Comparison of ENCODE assay signal across 26 mouse cellular contexts in the genomic region with DNA sequence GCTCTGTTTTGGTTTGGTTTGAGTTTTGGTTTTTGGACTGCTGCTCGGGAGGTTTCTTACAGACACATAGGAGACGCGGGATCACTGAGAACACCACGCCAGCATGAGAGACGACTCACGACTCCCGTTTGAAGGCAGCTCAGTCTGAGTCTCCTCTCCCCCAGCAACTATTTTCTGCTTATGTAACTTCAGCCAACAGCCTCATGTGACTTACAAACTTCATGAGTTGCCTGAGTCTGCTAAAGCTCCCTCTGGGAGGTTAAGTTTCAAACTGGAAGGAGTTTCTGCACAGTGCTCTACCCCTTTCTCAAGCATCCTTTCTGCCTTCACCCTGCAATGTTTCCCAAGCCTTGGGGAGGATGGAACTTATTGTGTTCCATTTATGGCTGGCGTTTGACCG. TPM values are rescaled to one million over a fixed set of nuclear protein-coding genes. Genes with fewer than 3 reads are reported as not detected.
DNase-seq lines count a peak whose midpoint lies in the region; ATAC-seq and TF ChIP-seq lines count a peak whose summit lies in the region.
"Had no signal": no experiment of that assay in that cellular context is flagged by ENCODE, and none has a peak within 500 bp of the region (broad histone marks: within the 10 kb centered on the region; RNA-seq: fewer than 3 reads in every experiment).

No protein-coding gene starts in this region.

- H3K27me3 ChIP-seq in forebrain, embryonic 11.5 days (ENCODE audit: control insufficient read depth, insufficient read depth, low read length) = no peaks in the 10 kb centered on the region
- no peaks in the 10 kb centered on the region for H3K27me3 ChIP-seq in forebrain, postnatal 0 days (ENCODE audit: insufficient read depth, low read length)
- H3K27me3 ChIP-seq: CH12.LX; embryonic facial prominence, embryonic 13.5 days; forebrain, embryonic 15.5 days; heart, embryonic 13.5 days had no signal

- ATAC-seq in forebrain, embryonic 11.5 days (replicated peaks; ENCODE audit: low FRiP score) = no peak
- ATAC-seq in forebrain, postnatal 0 days = no peak
- ATAC-seq: forebrain, embryonic 15.5 days; intestine, embryonic 16.5 days had no signal

- TF ChIP-seq CTCF in forebrain, postnatal 0 days (IDR thresholded peaks at IDR 0.05; ENCODE audit: low read depth) = no peak

- no peak overlapping the region for H3K4me2 ChIP-seq in forebrain, embryonic 11.5 days (ENCODE audit: low read depth, low read length, severe bottlenecking)
- no peak overlapping the region for H3K4me2 ChIP-seq in forebrain, postnatal 0 days (ENCODE audit: low read depth)
- H3K4me2 ChIP-seq: embryonic facial prominence, embryonic 13.5 days; forebrain, embryonic 15.5 days; heart, embryonic 13.5 days; hindbrain, embryonic 14.5 days; kidney, embryonic 15.5 days had no signal

- no peak overlapping the region for H3K4me3 ChIP-seq in forebrain, embryonic 11.5 days (ENCODE audit: low read depth, low read length)
- H3K4me3 ChIP-seq in forebrain, postnatal 0 days (ENCODE audit: low read depth, low read length) = no peak overlapping the region
- H3K4me3 ChIP-seq: embryonic facial prominence, embryonic 13.5 days; forebrain, embryonic 10.5 days; forebrain, embryonic 15.5 days; heart, embryonic 13.5 days; hindbrain, embryonic 10.5 days; kidney, embryonic 15.5 days had no signal

- WGBS in forebrain, embryonic 11.5 days = 90% methylated on average over 9 of the region's 9 CpGs
- 89% methylated on average over 9 of the region's 9 CpGs for WGBS in forebrain, postnatal 0 days

- intact Hi-C loops in gastrocnemius, postnatal 14 days (cut with DNase I; ENCODE audit: low total_unique reads) = no loop called here

- peak; percentile 7 for DNase-seq in forebrain, embryonic 11.5 days (ENCODE audit: low spot score)
- no peak for DNase-seq in forebrain, postnatal 0 days
- DNase-seq in gastrocnemius, postnatal 25 days = peak; percentile 15
- no peak for DNase-seq in gastrocnemius, postnatal 14 days
- DNase-seq in testis, postnatal 10 days (ENCODE audit: low spot score) = peak; percentile 34
- DNase-seq in testis, postnatal 14 days (ENCODE audit: low spot score) = no peak
- DNase-seq in skeletal muscle tissue, adult 2 months (ENCODE audit: low read depth, low spot score) = peak; percentile 63
- no peak for DNase-seq in urinary bladder, postnatal 25 days (ENCODE audit: low spot score)
- DNase-seq: adrenal gland, adult 8-10 months; cerebellum, adult 11-12 months; cerebellum, adult 9-10 months; cerebellum, postnatal 25 days; heart, postnatal 14 days; kidney, adult 2 months had no signal

- H3K9ac ChIP-seq in forebrain, embryonic 11.5 days (ENCODE audit: low read length) = no peak overlapping the region
- no peak overlapping the region for H3K9ac ChIP-seq in forebrain, postnatal 0 days
- H3K9ac ChIP-seq: embryonic facial prominence, embryonic 13.5 days; forebrain, embryonic 15.5 days; heart, embryonic 13.5 days; hindbrain, embryonic 14.5 days; kidney, embryonic 15.5 days had no signal

- H3K9me3 ChIP-seq in forebrain, embryonic 11.5 days (ENCODE audit: control insufficient read depth, low read length) = no peaks in the 10 kb centered on the region
- no peaks in the 10 kb centered on the region for H3K9me3 ChIP-seq in forebrain, postnatal 0 days (ENCODE audit: low read length)
- H3K9me3 ChIP-seq: embryonic facial prominence, embryonic 13.5 days; forebrain, embryonic 10.5 days; forebrain, embryonic 15.5 days; heart, embryonic 13.5 days; hindbrain, embryonic 10.5 days; kidney, embryonic 15.5 days had no signal

- no peaks in the 10 kb centered on the region for H3K36me3 ChIP-seq in forebrain, embryonic 11.5 days (ENCODE audit: control insufficient read depth, insufficient read depth, low read length)
- no peaks in the 10 kb centered on the region for H3K36me3 ChIP-seq in forebrain, postnatal 0 days (ENCODE audit: insufficient read depth)
- H3K36me3 ChIP-seq: embryonic facial prominence, embryonic 13.5 days; forebrain, embryonic 10.5 days; forebrain, embryonic 15.5 days; heart, embryonic 13.5 days; hindbrain, embryonic 10.5 days; kidney, embryonic 15.5 days had no signal

- no peaks in the 10 kb centered on the region for H3K4me1 ChIP-seq in forebrain, embryonic 11.5 days (replicated peaks; ENCODE audit: control insufficient read depth, insufficient read depth, low read length)
- peaks cover 2% of the 10 kb centered on the region; the same call in 1 of the 2 replicates for H3K4me1 ChIP-seq in forebrain, postnatal 0 days (ENCODE audit: insufficient read depth)

- no peak overlapping the region for H3K27ac ChIP-seq in forebrain, embryonic 11.5 days (ENCODE audit: low read depth, low read length)
- H3K27ac ChIP-seq in forebrain, postnatal 0 days (ENCODE audit: low read depth, low read length) = no peak overlapping the region
- H3K27ac ChIP-seq: embryonic facial prominence, embryonic 13.5 days; forebrain, embryonic 10.5 days; forebrain, embryonic 15.5 days; heart, embryonic 13.5 days; hindbrain, embryonic 10.5 days; hindbrain, embryonic 14.5 days; kidney, embryonic 15.5 days had no signal

RNA-seq across cellular contexts. Expression of a gene that starts 3.1 kb away (rescaled TPM):
- 55.0 and 58.5 TPM in 2 replicates for polyA plus RNA-seq in forebrain, embryonic 11.5 days (2014; fragmentation: Nextera tagmentation; extraction: Ambion mirVana)
- total RNA-seq in forebrain, postnatal 0 days (2014; rRNA removed) = 12.6 and 14.8 TPM in 2 replicates
- polyA plus RNA-seq in forebrain, postnatal 0 days (2015; fragmentation: Nextera tagmentation; extraction: Ambion mirVana) = 28.8 and 31.0 TPM in 2 replicates
- total RNA-seq in gastrocnemius, postnatal 25 days (2021) = 10 to 100 TPM; 12.1 to 13.1 TPM
- 10 to 100 TPM; 10.9 to 12.1 TPM for total RNA-seq in gastrocnemius, postnatal 14 days (2021)

RNA-seq across cellular contexts. Expression of a gene that starts 44.8 kb away (rescaled TPM):
- polyA plus RNA-seq in forebrain, embryonic 11.5 days (2014; fragmentation: Nextera tagmentation; extraction: Ambion mirVana) = not detected in 2 replicates
- total RNA-seq in forebrain, postnatal 0 days (2014; rRNA removed) = not detected in 2 replicates
- not detected in 2 replicates for polyA plus RNA-seq in forebrain, postnatal 0 days (2015; fragmentation: Nextera tagmentation; extraction: Ambion mirVana)
- not detected for total RNA-seq in gastrocnemius, postnatal 25 days (2021)
- not detected for total RNA-seq in gastrocnemius, postnatal 14 days (2021)
- total RNA-seq: CH12.LX; gastrocnemius, postnatal 4 days had no signal
- polyA plus RNA-seq: brain, embryonic 14.5 days; cortical plate, adult 2 months; forebrain, embryonic 10.5 days; forebrain, embryonic 15.5 days; heart, embryonic 13.5 days; hindbrain, embryonic 10.5 days; hindbrain, embryonic 14.5 days had no signal

Comparison
In these comparisons a context has a peak if more than half of its experiments do, and no peak if none do; other contexts are left out.
1. DNase-seq: peak in forebrain, embryonic 11.5 days (single experiment), gastrocnemius, postnatal 25 days (single experiment), testis, postnatal 10 days (single experiment) and skeletal muscle tissue, adult 2 months (single experiment); none in forebrain, postnatal 0 days (single experiment), gastrocnemius, postnatal 14 days (single experiment), testis, postnatal 14 days (single experiment) and urinary bladder, postnatal 25 days (single experiment).